Mouse (Mus musculus) brain, embryonic 14.5 days (tissue): Measurements from ENCODE around the gene G0s2. TPM values are rescaled to one million over a fixed set of nuclear protein-coding genes. Genes with fewer than 3 reads are reported as not detected.
A peak's percentile ranks its signal among the peaks of the same experiment; 100 is the strongest.

Experiments
- DNase-seq: peaks from one replicate; pipeline ENCODE4 v3.0.0-alpha.2; 2011; ENCODE audit warnings: low read depth
- CTCF ChIP-seq: fragments of 200-500 bp; IDR thresholded peaks from 2 replicates; pipeline ENCODE4 v1.5.1; 2012; ENCODE audit warnings: inconsistent platforms, mild to moderate bottlenecking, moderate library complexity, borderline replicate concordance; ENCODE audit not compliant: insufficient read depth, insufficient read length; ENCODE audit errors: extremely low read depth
- polyA plus RNA-seq: library from polyadenylated mRNA; depleted of rRNA; stranded (reverse); fragments of >200 nt; gene quantifications from 2 replicates; pipeline ENCODE4 v1.2.3, GENCODE M21; 2012; rRNA removed

G0s2 gene
- polyA plus RNA-seq, 1 experiment, result 7.3 TPM

DNA sequence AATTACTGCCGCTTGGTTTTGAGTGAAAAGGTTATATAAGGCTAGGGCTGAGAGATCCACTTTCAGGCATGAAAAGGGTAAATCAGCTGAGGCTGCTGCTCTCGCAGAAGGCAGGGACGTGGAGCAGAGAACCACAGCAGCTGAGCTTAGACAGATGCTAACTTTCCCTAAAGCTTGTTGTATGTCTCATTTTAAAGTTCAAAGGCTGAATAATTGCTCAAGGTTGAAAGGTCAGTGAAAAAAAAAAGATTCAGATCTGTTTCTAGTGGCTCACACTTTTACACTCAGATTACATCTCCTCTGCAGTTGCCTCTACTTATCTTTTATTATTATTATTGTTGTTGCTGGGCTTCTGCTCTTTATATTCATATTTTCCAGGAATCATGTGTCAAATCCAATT lies 47.5 kb downstream of the G0s2 start:
- no peak for TF ChIP-seq CTCF
- DNase-seq, result peak; percentile 42

Other genes with a start within 250 kb of the G0s2 start
- gene Syt14, start 237.4 kb downstream of the G0s2 start, polyA plus RNA-seq, result 6.6 and 10.3 TPM in 2 replicates
- 30.2 and 37.0 TPM in 2 replicates for gene Diexf, start 142.9 kb downstream of the G0s2 start, polyA plus RNA-seq
- 1.1 and 1.2 TPM in 2 replicates for gene Irf6, start 120.1 kb downstream of the G0s2 start, polyA plus RNA-seq
- 7.6 and 7.9 TPM in 2 replicates for gene A130010J15Rik, start 105.2 kb downstream of the G0s2 start, polyA plus RNA-seq
- 0.82 and 0.96 TPM in 2 replicates for gene Traf3ip3, start 71.5 kb downstream of the G0s2 start, polyA plus RNA-seq
- 0.67 and 0.79 TPM in 2 replicates for gene Lamb3, start 65.5 kb downstream of the G0s2 start, polyA plus RNA-seq
- 0.09 and 0.37 TPM in 2 replicates for gene Hsd11b1, start 9.1 kb downstream of the G0s2 start, polyA plus RNA-seq
- 40.8 and 47.3 TPM in 2 replicates for gene Camk1g, start 97.1 kb upstream of the G0s2 start, polyA plus RNA-seq